Mouse (Mus musculus) MEL-GATA-1-ER (cell line): Measurements from ENCODE around the gene Tmem87b.

Experiments used
- DNase-seq: peaks from one replicate; pipeline ENCODE4 v3.0.0-alpha.2; 2012; ENCODE audit warnings: low read depth; ENCODE audit errors: extremely low read depth

The Tmem87b gene

GRCm38 (mm10) chr2:128817786-128818681 is at the start of gene Tmem87b:
Gene Tmem87b, plus strand, starts transcription at chr2:128818118.
- DNase-seq, result peak; percentile 78

- no peak for DNase-seq
These were observed 49.2 kb upstream of the Tmem87b start for GRCm38 (mm10) chr2:128768545-128769247.

GRCm38 (mm10) chr2:128770557-128770956 is 47.4 kb upstream of the Tmem87b start:
- DNase-seq, result no peak

- no peak for DNase-seq
These were observed 46.9 kb upstream of the Tmem87b start for GRCm38 (mm10) chr2:128771048-128771447.

- DNase-seq, result no peak
These were observed 46.1 kb upstream of the Tmem87b start for GRCm38 (mm10) chr2:128771750-128772338.

GRCm38 (mm10) chr2:128782231-128782630 is 35.7 kb upstream of the Tmem87b start:
- DNase-seq, result no peak

- DNase-seq, result no peak
These were observed 34.1 kb upstream of the Tmem87b start for GRCm38 (mm10) chr2:128783660-128784345.

- no peak for DNase-seq
These were observed 33.1 kb upstream of the Tmem87b start for GRCm38 (mm10) chr2:128784814-128785213.

- DNase-seq, result no peak
These were observed 31.6 kb upstream of the Tmem87b start for GRCm38 (mm10) chr2:128786341-128786740.

- no peak for DNase-seq
These were observed 31.1 kb upstream of the Tmem87b start for GRCm38 (mm10) chr2:128786795-128787194.

GRCm38 (mm10) chr2:128787805-128788204 is 30.1 kb upstream of the Tmem87b start:
- DNase-seq, result no peak

- no peak for DNase-seq
These were observed 26.9 kb upstream of the Tmem87b start for GRCm38 (mm10) chr2:128790875-128791614.

GRCm38 (mm10) chr2:128793958-128794357 is 24.0 kb upstream of the Tmem87b start:
- no peak for DNase-seq

GRCm38 (mm10) chr2:128796463-128796862 is 21.5 kb upstream of the Tmem87b start:
- no peak for DNase-seq

- DNase-seq, result no peak
These were observed 14.5 kb upstream of the Tmem87b start for GRCm38 (mm10) chr2:128803441-128803840.

GRCm38 (mm10) chr2:128805341-128805740 is 12.6 kb upstream of the Tmem87b start:
- DNase-seq, result no peak

GRCm38 (mm10) chr2:128806561-128806960 is 11.4 kb upstream of the Tmem87b start:
- DNase-seq, result no peak

- no peak for DNase-seq
These were observed 5.2 kb upstream of the Tmem87b start for GRCm38 (mm10) chr2:128812761-128813160.

GRCm38 (mm10) chr2:128816311-128816710 is 1.6 kb upstream of the Tmem87b start:
- DNase-seq, result no peak

GRCm38 (mm10) chr2:128816916-128817315 is 1.0 kb upstream of the Tmem87b start:
- no peak for DNase-seq

- peak; percentile 77 for DNase-seq
These were observed 532 bp upstream of the Tmem87b start for GRCm38 (mm10) chr2:128817387-128817785.
